In genomic region chr16:31010443-31010842, GRCm38 (mm10) we compare ENCODE assay signal across 22 mouse cellular contexts.
DNase-seq lines count a peak whose midpoint lies in the region; ATAC-seq lines count a peak whose summit lies in the region.
"Had no signal": no experiment of that assay in that cellular context is flagged by ENCODE, and none has a peak within 500 bp of the region (broad histone marks: within the 10 kb centered on the region; RNA-seq: fewer than 3 reads in every experiment).

No protein-coding gene starts in this region.

- no peaks in the 10 kb centered on the region for H3K27me3 ChIP-seq in heart, embryonic 10.5 days (ENCODE audit: insufficient read depth, poor library complexity, severe bottlenecking)
- no peaks in the 10 kb centered on the region for H3K27me3 ChIP-seq in embryonic facial prominence, embryonic 10.5 days (replicated peaks; ENCODE audit: low read depth, poor library complexity, severe bottlenecking)
- H3K27me3 ChIP-seq: embryonic facial prominence, embryonic 15.5 days; hindbrain, embryonic 13.5 days; intestine, embryonic 15.5 days had no signal

- peaks cover 14% of the 10 kb centered on the region for H3K4me1 ChIP-seq in heart, embryonic 10.5 days
- peaks cover 17% of the 10 kb centered on the region; the same call in 1 of the 2 replicates for H3K4me1 ChIP-seq in embryonic facial prominence, embryonic 10.5 days

- no peak for DNase-seq in heart, embryonic 10.5 days (ENCODE audit: low spot score)
- no peak for DNase-seq in heart, adult 18-20 months
- DNase-seq in thymus, postnatal 25 days: peak; percentile 14
- DNase-seq in thymus, adult 18-20 months: no peak
- DNase-seq in embryonic facial prominence, embryonic 10.5 days (ENCODE audit: low spot score): no peak
- DNase-seq in left cerebral cortex, postnatal 10 days (ENCODE audit: extremely low spot score in 1 of 2, low spot score in 2 of 2): no peak
- DNase-seq: adrenal gland, postnatal 14 days; cerebellum, adult 11-12 months; cerebellum, adult 9-11 months; cerebellum, postnatal 36 days; gastrocnemius, adult 2 months; gastrocnemius, postnatal 25 days; heart, postnatal 10 days; heart, postnatal 4 days had no signal

- H3K9me3 ChIP-seq in heart, embryonic 10.5 days: no peaks in the 10 kb centered on the region
- no peaks in the 10 kb centered on the region for H3K9me3 ChIP-seq in embryonic facial prominence, embryonic 10.5 days
- H3K9me3 ChIP-seq: embryonic facial prominence, embryonic 15.5 days; forebrain, embryonic 10.5 days; hindbrain, embryonic 13.5 days; intestine, embryonic 15.5 days had no signal

- peaks cover 5% of the 10 kb centered on the region for H3K36me3 ChIP-seq in heart, embryonic 10.5 days
- H3K36me3 ChIP-seq in embryonic facial prominence, embryonic 10.5 days (replicated peaks): peaks cover 12% of the 10 kb centered on the region
- H3K36me3 ChIP-seq: hindbrain, embryonic 13.5 days; intestine, embryonic 15.5 days had no signal

- intact Hi-C loops in left cerebral cortex, postnatal 10 days (cut with DNase I): no loop called here

- peak overlapping the region; percentile 29; the same call in 1 of the 2 replicates for H3K27ac ChIP-seq in heart, embryonic 10.5 days
- no peak overlapping the region for H3K27ac ChIP-seq in embryonic facial prominence, embryonic 10.5 days (replicated peaks)
- H3K27ac ChIP-seq: embryonic facial prominence, embryonic 15.5 days; forebrain, embryonic 10.5 days; gastrocnemius, adult 2 months; hindbrain, embryonic 13.5 days; hindbrain, postnatal 0 days; intestine, embryonic 15.5 days had no signal

- ATAC-seq in inflammation-experienced regulatory T-cells, adult 6 months: peak; percentile 48
- ATAC-seq: forebrain, embryonic 14.5 days; hindbrain, postnatal 0 days; intestine, embryonic 15.5 days had no signal

- H3K4me3 ChIP-seq in heart, embryonic 10.5 days: no peak overlapping the region
- no peak overlapping the region for H3K4me3 ChIP-seq in embryonic facial prominence, embryonic 10.5 days
- H3K4me3 ChIP-seq: embryonic facial prominence, embryonic 15.5 days; erythroblast, embryonic 14.5 days; forebrain, embryonic 10.5 days; gastrocnemius, adult 2 months; hindbrain, embryonic 13.5 days; intestine, embryonic 15.5 days had no signal

- 88% methylated on average over 5 of the region's 5 CpGs for WGBS in heart, embryonic 10.5 days
- 85% methylated on average over 5 of the region's 5 CpGs for WGBS in embryonic facial prominence, embryonic 10.5 days
